Mouse (Mus musculus): ENCODE measurements at regions not wholly inside any gene's neighbourhood (a gene's known extent, or its start where the extent isn't known, plus 50 kb on each side); places are given as distances from the start of the nearest gene placed in this dataset.

GRCm38 (mm10) chr11:43992011-43992471 is 91.0 kb upstream of the Adra1b start:
- TF ChIP-seq CTCF (IDR thresholded peaks at IDR 0.05; ENCODE audit: control insufficient read depth, insufficient read depth, insufficient replicate concordance, low read depth, low read length) (no peak), POLR2A (IDR thresholded peaks at IDR 0.05; ENCODE audit: control insufficient read depth, low read depth, low read length) (no peak)
